Mouse (Mus musculus) E14TG2a.4 (cell line): Measurements from ENCODE around the gene Prdx5.

Experiments
- CTCF ChIP-seq: conservative IDR thresholded peaks from 2 replicates; pipeline ENCODE4 v1.5.1; 2014; ENCODE audit warnings: low read length
- NANOG ChIP-seq: IDR thresholded peaks from 2 replicates; pipeline ENCODE4 v1.6.1; 2014; ENCODE audit warnings: borderline replicate concordance, low read length, mixed read lengths
- POU5F1 ChIP-seq: IDR thresholded peaks from 2 replicates; pipeline ENCODE4 v1.6.1; 2014; ENCODE audit warnings: low read length, borderline replicate concordance

GRCm38 (mm10) chr19:6905498-6906159, 4.3 kb downstream of the Prdx5 start:
- no peak for TF ChIP-seq CTCF
- no peak for TF ChIP-seq NANOG
- no peak for TF ChIP-seq POU5F1
